Mouse (Mus musculus): ENCODE measurements at regions not wholly inside any gene's neighbourhood (a gene's known extent, or its start where the extent isn't known, plus 50 kb on each side); places are given as distances from the start of the nearest gene placed in this dataset.
"Not testable (repeated sequence)": the region's sequence is repeated elsewhere in the genome, so short reads cannot be mapped to it uniquely, and the experiment has no call there.

DNA sequence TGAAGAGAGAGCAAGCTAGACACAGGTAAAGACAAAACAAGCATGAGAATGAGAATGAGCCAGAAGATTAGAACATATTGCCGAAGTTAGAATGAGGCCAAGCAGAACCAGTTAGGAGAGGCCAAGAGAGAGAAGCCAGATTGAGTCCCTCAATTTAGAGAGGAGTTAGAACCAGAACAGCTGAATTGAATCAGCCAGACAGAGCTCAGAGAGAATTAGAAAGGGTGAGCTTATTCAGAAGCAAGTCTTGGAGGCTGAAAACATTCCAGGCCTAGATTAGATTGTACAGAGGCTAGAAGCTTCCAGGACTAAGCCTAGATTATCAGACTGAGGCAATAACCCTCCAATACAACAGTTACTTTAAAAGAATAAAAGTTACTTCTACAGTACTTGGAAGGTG lies 256.1 kb downstream of the Lpin1 start:
- no peaks in the 10 kb centered on the region for H3K4me1 ChIP-seq (ENCODE audit: control insufficient read depth, insufficient read depth, low read length)
- H3K4me2 ChIP-seq (ENCODE audit: low read depth, low read length): no peak overlapping the region
- no peak overlapping the region for H3K9ac ChIP-seq (ENCODE audit: low read length)
- no peak for ATAC-seq (replicated peaks; ENCODE audit: extremely low read depth, insufficient read depth, low FRiP score)
- 54% methylated on average over 1 of the region's 1 CpGs for whole genome bisulfite sequencing
- no peak overlapping the region for H3K4me3 ChIP-seq (ENCODE audit: low read length)
- no peak overlapping the region for H3K27ac ChIP-seq (ENCODE audit: low read length)
- H3K27me3 ChIP-seq (ENCODE audit: control insufficient read depth, insufficient read depth, low read length): no peaks in the 10 kb centered on the region
- no peaks in the 10 kb centered on the region for H3K36me3 ChIP-seq (ENCODE audit: control insufficient read depth, insufficient read depth)
- no peaks in the 10 kb centered on the region for H3K9me3 ChIP-seq (replicated peaks; ENCODE audit: control insufficient read depth, low read length)

DNA sequence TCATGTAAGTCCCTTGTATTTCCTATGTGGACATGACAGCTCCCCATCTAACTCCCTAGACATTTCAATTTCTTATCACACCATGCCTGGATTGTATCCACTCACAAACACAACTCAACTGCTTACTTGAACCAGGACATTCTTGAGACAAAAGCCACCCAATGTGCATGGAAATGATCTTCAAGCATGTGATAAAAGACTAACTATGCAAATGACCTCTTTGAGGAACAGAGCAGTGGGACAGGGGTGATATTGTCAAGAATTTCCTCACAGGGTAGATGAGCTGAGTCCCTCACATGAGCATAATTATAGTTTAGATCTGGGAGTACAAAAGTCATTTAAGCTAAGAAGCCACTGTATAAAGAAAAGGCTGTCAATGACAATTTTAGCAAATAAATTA lies 259.0 kb downstream of the Lpin1 start:
- Histone ChIP-seq H3K4me1 (ENCODE audit: control insufficient read depth, insufficient read depth, low read length) (no peaks in the 10 kb centered on the region), H3K9me3 (replicated peaks; ENCODE audit: control insufficient read depth, low read length) (no peaks in the 10 kb centered on the region)
- ATAC-seq (replicated peaks; ENCODE audit: extremely low read depth, insufficient read depth, low FRiP score): no peak

DNA sequence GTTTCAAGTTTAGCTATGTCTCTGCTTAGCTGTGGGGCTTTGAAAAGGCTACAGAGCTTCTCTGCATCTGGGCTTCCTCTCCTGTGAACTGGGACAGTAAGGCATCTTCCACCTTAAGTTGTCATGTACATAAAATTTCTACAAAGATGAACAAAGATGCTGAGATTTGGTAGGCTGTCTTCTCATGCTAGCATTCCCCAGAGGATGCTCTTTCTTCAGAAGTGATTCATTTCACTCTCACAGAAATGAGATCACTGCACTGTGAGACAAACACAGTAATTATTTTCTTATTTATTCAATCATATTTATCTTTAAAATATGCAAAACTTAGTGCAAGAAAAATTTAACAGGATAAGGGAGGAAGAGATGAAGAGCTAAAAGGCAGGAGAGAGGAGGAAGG lies 261.5 kb downstream of the Lpin1 start:
- Histone ChIP-seq H3K36me3 (ENCODE audit: control insufficient read depth, insufficient read depth) (no peaks in the 10 kb centered on the region), H3K4me3 (ENCODE audit: low read length) (no peak overlapping the region), H3K4me2 (ENCODE audit: low read depth, low read length) (no peak overlapping the region), H3K9ac (ENCODE audit: low read length) (no peak overlapping the region), H3K27me3 (ENCODE audit: control insufficient read depth, insufficient read depth, low read length) (no peaks in the 10 kb centered on the region), H3K4me1 (ENCODE audit: control insufficient read depth, insufficient read depth, low read length) (no peaks in the 10 kb centered on the region), H3K9me3 (replicated peaks; ENCODE audit: control insufficient read depth, low read length) (no peaks in the 10 kb centered on the region), H3K27ac (ENCODE audit: low read length) (no peak overlapping the region)
- no peak for ATAC-seq (replicated peaks; ENCODE audit: extremely low read depth, insufficient read depth, low FRiP score)

More for the DNA sequence above, 259.0 kb downstream of the Lpin1 start:
- no peak overlapping the region for H3K9ac ChIP-seq (ENCODE audit: low read length)
- no peaks in the 10 kb centered on the region for H3K36me3 ChIP-seq (ENCODE audit: control insufficient read depth, insufficient read depth)
- H3K27me3 ChIP-seq (ENCODE audit: control insufficient read depth, insufficient read depth, low read length): no peaks in the 10 kb centered on the region
- H3K4me2 ChIP-seq (ENCODE audit: low read depth, low read length): no peak overlapping the region
- H3K27ac ChIP-seq (ENCODE audit: low read length): no peak overlapping the region
- H3K4me3 ChIP-seq (ENCODE audit: low read length): no peak overlapping the region

DNA sequence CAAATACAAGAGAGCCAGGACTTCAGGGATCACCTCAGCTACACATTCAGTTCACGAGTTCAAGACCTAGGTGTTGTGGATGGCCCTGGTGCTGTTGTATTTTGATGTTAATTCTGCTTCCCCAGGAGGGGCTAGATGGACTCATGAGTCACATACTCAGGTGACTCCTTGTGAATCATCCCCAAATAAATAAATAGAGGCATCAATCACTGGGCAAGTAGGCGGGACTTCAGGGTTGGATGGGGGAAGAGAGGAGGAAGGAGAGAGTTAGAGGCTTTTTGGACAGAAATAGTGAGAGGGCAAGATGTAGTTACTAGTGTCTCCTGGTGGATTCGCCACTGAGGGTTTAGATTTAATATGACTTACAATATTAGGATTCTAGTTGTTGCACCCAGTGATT lies 266.7 kb downstream of the Lpin1 start:
- Histone ChIP-seq H3K9ac (ENCODE audit: low read length) (no peak overlapping the region), H3K4me1 (ENCODE audit: control insufficient read depth, insufficient read depth, low read length) (no peaks in the 10 kb centered on the region), H3K27me3 (ENCODE audit: control insufficient read depth, insufficient read depth, low read length) (no peaks in the 10 kb centered on the region), H3K9me3 (replicated peaks; ENCODE audit: control insufficient read depth, low read length) (no peaks in the 10 kb centered on the region), H3K4me3 (ENCODE audit: low read length) (no peak overlapping the region), H3K36me3 (ENCODE audit: control insufficient read depth, insufficient read depth) (no peaks in the 10 kb centered on the region), H3K27ac (ENCODE audit: low read length) (no peak overlapping the region), H3K4me2 (ENCODE audit: low read depth, low read length) (no peak overlapping the region)
- 82% methylated on average over 3 of the region's 3 CpGs for WGBS
- no peak for ATAC-seq (replicated peaks; ENCODE audit: extremely low read depth, insufficient read depth, low FRiP score)

DNA sequence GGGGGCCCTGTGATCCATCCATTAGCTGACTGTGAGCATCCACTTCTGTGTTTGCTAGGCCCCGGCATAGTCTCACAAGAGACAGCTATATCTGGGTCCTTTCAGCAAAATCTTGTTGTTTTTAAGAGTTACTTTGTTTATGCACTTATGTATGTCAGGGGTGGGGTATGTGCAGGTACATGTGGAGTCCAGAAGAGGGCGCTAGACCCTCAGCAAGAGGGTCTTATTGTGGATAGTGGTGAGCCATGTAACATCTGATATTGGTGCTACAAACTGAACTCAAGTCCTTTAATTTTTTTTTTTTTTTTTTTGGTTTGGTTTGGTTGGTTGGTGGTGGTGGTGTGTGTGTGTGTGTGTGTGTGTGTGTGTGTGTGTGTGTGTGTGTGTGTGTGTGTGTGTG lies 268.7 kb downstream of the Lpin1 start:
- H3K36me3 ChIP-seq (ENCODE audit: control insufficient read depth, insufficient read depth); H3K4me3 ChIP-seq (ENCODE audit: low read length); H3K9me3 ChIP-seq (replicated peaks; ENCODE audit: control insufficient read depth, low read length); H3K4me1 ChIP-seq (ENCODE audit: control insufficient read depth, insufficient read depth, low read length); ATAC-seq (replicated peaks; ENCODE audit: extremely low read depth, insufficient read depth, low FRiP score); H3K27me3 ChIP-seq (ENCODE audit: control insufficient read depth, insufficient read depth, low read length); H3K9ac ChIP-seq (ENCODE audit: low read length); H3K4me2 ChIP-seq (ENCODE audit: low read depth, low read length); H3K27ac ChIP-seq (ENCODE audit: low read length): not testable (repeated sequence)
- 54% methylated on average over 2 of the region's 2 CpGs for WGBS

- Histone ChIP-seq H3K9ac (ENCODE audit: low read length) (no peak overlapping the region), H3K4me2 (ENCODE audit: low read depth, low read length) (no peak overlapping the region), H3K9me3 (replicated peaks; ENCODE audit: control insufficient read depth, low read length) (no peaks in the 10 kb centered on the region), H3K27me3 (ENCODE audit: control insufficient read depth, insufficient read depth, low read length) (no peaks in the 10 kb centered on the region), H3K27ac (ENCODE audit: low read length) (no peak overlapping the region), H3K4me3 (ENCODE audit: low read length) (no peak overlapping the region), H3K36me3 (ENCODE audit: control insufficient read depth, insufficient read depth) (no peaks in the 10 kb centered on the region), H3K4me1 (ENCODE audit: control insufficient read depth, insufficient read depth, low read length) (no peaks in the 10 kb centered on the region; the same call in 1 of the 2 replicates)
- ATAC-seq (replicated peaks; ENCODE audit: extremely low read depth, insufficient read depth, low FRiP score): no peak
- 81% methylated on average over 3 of the region's 3 CpGs for WGBS
Observed at GRCm38 (mm10) chr12:16331456-16331855, 279.3 kb downstream of the Lpin1 start.

- Histone ChIP-seq H3K4me1 (ENCODE audit: control insufficient read depth, insufficient read depth, low read length) (no peaks in the 10 kb centered on the region; the same call in 1 of the 2 replicates), H3K9me3 (replicated peaks; ENCODE audit: control insufficient read depth, low read length) (no peaks in the 10 kb centered on the region), H3K27ac (ENCODE audit: low read length) (no peak overlapping the region), H3K4me3 (ENCODE audit: low read length) (no peak overlapping the region), H3K36me3 (ENCODE audit: control insufficient read depth, insufficient read depth) (no peaks in the 10 kb centered on the region), H3K4me2 (ENCODE audit: low read depth, low read length) (no peak overlapping the region), H3K9ac (ENCODE audit: low read length) (no peak overlapping the region), H3K27me3 (ENCODE audit: control insufficient read depth, insufficient read depth, low read length) (no peaks in the 10 kb centered on the region)
- no peak for ATAC-seq (replicated peaks; ENCODE audit: extremely low read depth, insufficient read depth, low FRiP score)
- 48% methylated on average over 2 of the region's 2 CpGs for WGBS
Observed at GRCm38 (mm10) chr12:16329129-16329528, 281.6 kb downstream of the Lpin1 start.

DNA sequence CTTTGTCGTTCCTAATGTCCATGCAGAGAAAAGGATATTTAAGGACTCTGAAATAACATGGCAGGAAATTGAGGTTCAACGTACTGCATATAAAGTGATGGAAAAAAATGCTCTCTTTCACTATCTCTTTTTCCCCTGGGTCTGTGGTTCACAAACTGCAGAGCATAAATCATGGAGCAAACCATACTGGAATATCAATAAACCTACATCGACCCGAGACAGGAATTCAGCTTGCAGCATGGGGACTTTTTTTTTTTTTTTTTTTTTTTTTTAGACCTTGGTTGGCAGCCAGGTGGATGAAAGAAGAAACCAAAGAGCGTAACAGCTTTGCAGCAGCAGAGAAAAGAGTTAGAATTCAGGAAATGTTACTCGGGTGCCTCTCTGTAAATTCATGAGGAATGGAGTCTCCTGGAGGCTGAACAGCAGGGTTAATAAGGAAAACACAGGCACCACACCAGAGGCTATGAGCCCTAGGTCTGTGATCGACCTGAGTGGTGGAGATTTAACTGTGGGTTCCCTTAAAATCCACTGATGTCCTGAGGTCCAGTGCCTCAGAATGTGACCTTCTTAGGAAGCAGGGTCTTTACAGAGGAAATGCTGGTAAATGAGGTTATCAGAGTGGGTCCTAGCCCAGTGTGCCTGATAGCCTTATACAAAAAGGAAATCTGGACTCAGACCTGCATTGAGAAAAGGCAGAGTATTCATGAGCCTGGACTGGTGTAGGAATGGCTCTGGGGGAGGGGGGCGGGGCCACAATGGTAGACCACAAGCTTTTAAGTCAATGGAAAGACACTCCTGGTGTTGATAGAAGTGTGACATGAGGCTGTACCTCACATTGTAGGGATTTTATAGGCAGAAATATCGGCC lies 290.0 kb downstream of the Lpin1 start:
- H3K36me3 ChIP-seq (ENCODE audit: control insufficient read depth, insufficient read depth): no peaks in the 10 kb centered on the region
- no peaks in the 10 kb centered on the region for H3K4me1 ChIP-seq (ENCODE audit: control insufficient read depth, insufficient read depth, low read length)
- H3K4me3 ChIP-seq (ENCODE audit: low read length): no peak overlapping the region
- no peak overlapping the region for H3K9ac ChIP-seq (ENCODE audit: low read length)
- H3K27ac ChIP-seq (ENCODE audit: low read length): no peak overlapping the region
- no peaks in the 10 kb centered on the region for H3K9me3 ChIP-seq (replicated peaks; ENCODE audit: control insufficient read depth, low read length)
- H3K4me2 ChIP-seq (ENCODE audit: low read depth, low read length): no peak overlapping the region
- no peak for ATAC-seq (replicated peaks; ENCODE audit: extremely low read depth, insufficient read depth, low FRiP score)
- WGBS: 58% methylated on average over 9 of the region's 9 CpGs
- no peaks in the 10 kb centered on the region for H3K27me3 ChIP-seq (ENCODE audit: control insufficient read depth, insufficient read depth, low read length)

- H3K36me3 ChIP-seq (ENCODE audit: control insufficient read depth, insufficient read depth): no peaks in the 10 kb centered on the region
- H3K9ac ChIP-seq (ENCODE audit: low read length): no peak overlapping the region
- no peaks in the 10 kb centered on the region for H3K4me1 ChIP-seq (ENCODE audit: control insufficient read depth, insufficient read depth, low read length)
- H3K4me3 ChIP-seq (ENCODE audit: low read length): no peak overlapping the region
- WGBS: 78% methylated on average over 3 of the region's 3 CpGs
- no peak overlapping the region for H3K27ac ChIP-seq (ENCODE audit: low read length)
- H3K4me2 ChIP-seq (ENCODE audit: low read depth, low read length): no peak overlapping the region
- H3K9me3 ChIP-seq (replicated peaks; ENCODE audit: control insufficient read depth, low read length): no peaks in the 10 kb centered on the region
- no peaks in the 10 kb centered on the region for H3K27me3 ChIP-seq (ENCODE audit: control insufficient read depth, insufficient read depth, low read length)
- no peak for ATAC-seq (replicated peaks; ENCODE audit: extremely low read depth, insufficient read depth, low FRiP score)
Observed at GRCm38 (mm10) chr12:16308101-16308500, 302.7 kb downstream of the Lpin1 start.
